Mouse (Mus musculus): ENCODE results near the gene Ap2a1. TPM values are rescaled to one million over a fixed set of nuclear protein-coding genes. Genes with fewer than 3 reads are reported as not detected.

The Ap2a1 gene
- polyA plus RNA-seq, 1 experiment from 2014 or later: 54.0 TPM

DNA sequence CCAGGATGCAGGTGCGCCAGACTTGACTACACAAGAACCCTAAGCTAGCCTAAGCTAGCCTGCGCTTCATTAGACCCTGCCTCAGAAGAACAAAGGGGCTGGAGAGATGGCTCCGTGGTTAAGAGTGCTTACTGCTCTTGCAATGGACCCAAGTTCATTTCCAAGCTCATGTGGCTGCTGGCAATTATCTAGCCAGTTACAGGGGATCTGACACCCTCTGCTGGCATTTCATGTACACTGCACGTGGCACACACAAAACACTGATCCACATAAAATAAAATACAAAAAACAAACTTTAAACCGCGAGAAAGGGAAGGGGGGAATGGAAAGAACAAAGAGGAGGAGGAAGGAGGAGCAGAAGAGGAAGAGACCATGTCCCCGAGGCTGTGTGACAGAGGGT, 28.9 kb upstream of the Ap2a1 start:
- Histone ChIP-seq H3K4me2 (ENCODE audit: low read length) (no peak overlapping the region), H3K36me3 (ENCODE audit: control insufficient read depth, insufficient read depth, low read length) (no peaks in the 10 kb centered on the region), H3K27ac (replicated peaks in 1 of 2; ENCODE audit: control insufficient read depth in 1 of 2, insufficient read depth in 1 of 2, low read depth in 2 of 2, low read length in 2 of 2) (no peak overlapping the region), H3K9ac (ENCODE audit: low read length) (no peak overlapping the region), H3K9me3 (ENCODE audit: control insufficient read depth, low read length) (no peaks in the 10 kb centered on the region), H3K27me3 (ENCODE audit: control insufficient read depth, insufficient read depth, low read length) (no peaks in the 10 kb centered on the region), H3K4me1 (ENCODE audit: control insufficient read depth in 2 of 2, insufficient read depth in 2 of 2, low read length in 2 of 2) (no peaks in the 10 kb centered on the region), H3K4me3 (ENCODE audit: control insufficient read depth in 1 of 2, insufficient read depth in 1 of 2, low read depth in 1 of 2, low read length in 2 of 2) (no peak overlapping the region)
- ATAC-seq (ENCODE audit: insufficient number of reproducible peaks, insufficient read depth, low FRiP score, low read depth): no peak
- WGBS: 49% methylated on average over 7 of the region's 7 CpGs

- no peaks in the 10 kb centered on the region for H3K36me3 ChIP-seq (ENCODE audit: control insufficient read depth, insufficient read depth, low read length)
- 68% methylated on average over 20 of the region's 20 CpGs for WGBS
- no peaks in the 10 kb centered on the region for H3K9me3 ChIP-seq (ENCODE audit: control insufficient read depth, low read length)
- peaks cover 0 to 2% of the 10 kb centered on the region in 2 experiments; a peak in 2 of 4 replicates for H3K4me1 ChIP-seq (ENCODE audit: control insufficient read depth in 2 of 2, insufficient read depth in 2 of 2, low read length in 2 of 2)
- no peaks in the 10 kb centered on the region for H3K27me3 ChIP-seq (ENCODE audit: control insufficient read depth, insufficient read depth, low read length)
- H3K4me3 ChIP-seq (ENCODE audit: control insufficient read depth in 1 of 2, insufficient read depth in 1 of 2, low read depth in 1 of 2, low read length in 2 of 2): no peak overlapping the region
- H3K9ac ChIP-seq (ENCODE audit: low read length): no peak overlapping the region
- H3K27ac ChIP-seq (replicated peaks in 1 of 2; ENCODE audit: control insufficient read depth in 1 of 2, insufficient read depth in 1 of 2, low read depth in 2 of 2, low read length in 2 of 2): no peak overlapping the region
- ATAC-seq (ENCODE audit: insufficient number of reproducible peaks, insufficient read depth, low FRiP score, low read depth): no peak
- H3K4me2 ChIP-seq (ENCODE audit: low read length): no peak overlapping the region
Observed at GRCm38 (mm10) chr7:44957183-44957835, 28.0 kb upstream of the Ap2a1 start.

DNA sequence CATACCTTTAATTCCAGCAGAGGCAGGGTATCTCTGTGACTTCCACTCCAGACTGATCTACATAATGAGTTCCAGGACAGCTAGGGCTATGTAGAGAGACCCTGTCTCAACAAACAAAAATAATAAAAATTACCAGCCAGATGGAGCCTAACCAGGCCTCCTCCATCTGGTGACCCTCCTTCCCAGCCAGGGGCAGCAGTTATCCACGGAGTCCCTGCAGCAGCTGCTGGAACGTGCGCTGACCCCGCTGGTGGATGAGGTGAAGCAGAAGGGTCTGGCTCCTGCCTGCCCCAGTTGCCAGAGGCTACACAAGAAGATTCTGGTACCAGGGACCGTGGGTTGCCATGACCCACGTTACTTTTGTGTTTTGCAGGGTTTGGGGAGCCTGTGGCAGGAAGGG, 27.0 kb upstream of the Ap2a1 start:
- H3K4me2 ChIP-seq (ENCODE audit: low read length): no peak overlapping the region
- no peak overlapping the region for H3K9ac ChIP-seq (ENCODE audit: low read length)
- 63% methylated on average over 6 of the region's 6 CpGs for WGBS
- H3K27ac ChIP-seq (replicated peaks in 1 of 2; ENCODE audit: control insufficient read depth in 1 of 2, insufficient read depth in 1 of 2, low read depth in 2 of 2, low read length in 2 of 2): no peak overlapping the region
- H3K27me3 ChIP-seq (ENCODE audit: control insufficient read depth, insufficient read depth, low read length): peaks cover 7% of the 10 kb centered on the region
- H3K4me3 ChIP-seq (ENCODE audit: control insufficient read depth in 1 of 2, insufficient read depth in 1 of 2, low read depth in 1 of 2, low read length in 2 of 2): no peak overlapping the region
- peaks cover 2 to 4% of the 10 kb centered on the region in 2 experiments; a peak in 3 of 4 replicates for H3K4me1 ChIP-seq (ENCODE audit: control insufficient read depth in 2 of 2, insufficient read depth in 2 of 2, low read length in 2 of 2)
- no peaks in the 10 kb centered on the region for H3K9me3 ChIP-seq (ENCODE audit: control insufficient read depth, low read length)
- H3K36me3 ChIP-seq (ENCODE audit: control insufficient read depth, insufficient read depth, low read length): no peaks in the 10 kb centered on the region
- ATAC-seq (ENCODE audit: insufficient number of reproducible peaks, insufficient read depth, low FRiP score, low read depth): no peak

GRCm38 (mm10) chr7:44955628-44956027, 26.3 kb upstream of the Ap2a1 start:
- Histone ChIP-seq H3K4me3 (ENCODE audit: control insufficient read depth in 1 of 2, insufficient read depth in 1 of 2, low read depth in 1 of 2, low read length in 2 of 2) (no peak overlapping the region), H3K9me3 (ENCODE audit: control insufficient read depth, low read length) (no peaks in the 10 kb centered on the region), H3K4me2 (ENCODE audit: low read length) (no peak overlapping the region), H3K4me1 (ENCODE audit: control insufficient read depth in 2 of 2, insufficient read depth in 2 of 2, low read length in 2 of 2) (peaks cover 2 to 4% of the 10 kb centered on the region in 2 experiments; a peak in 3 of 4 replicates), H3K36me3 (ENCODE audit: control insufficient read depth, insufficient read depth, low read length) (no peaks in the 10 kb centered on the region), H3K27me3 (ENCODE audit: control insufficient read depth, insufficient read depth, low read length) (peaks cover 13% of the 10 kb centered on the region), H3K9ac (ENCODE audit: low read length) (no peak overlapping the region), H3K27ac (replicated peaks in 1 of 2; ENCODE audit: control insufficient read depth in 1 of 2, insufficient read depth in 1 of 2, low read depth in 2 of 2, low read length in 2 of 2) (no peak overlapping the region)
- 46% methylated on average over 5 of the region's 5 CpGs for WGBS
- no peak for ATAC-seq (ENCODE audit: insufficient number of reproducible peaks, insufficient read depth, low FRiP score, low read depth)

DNA sequence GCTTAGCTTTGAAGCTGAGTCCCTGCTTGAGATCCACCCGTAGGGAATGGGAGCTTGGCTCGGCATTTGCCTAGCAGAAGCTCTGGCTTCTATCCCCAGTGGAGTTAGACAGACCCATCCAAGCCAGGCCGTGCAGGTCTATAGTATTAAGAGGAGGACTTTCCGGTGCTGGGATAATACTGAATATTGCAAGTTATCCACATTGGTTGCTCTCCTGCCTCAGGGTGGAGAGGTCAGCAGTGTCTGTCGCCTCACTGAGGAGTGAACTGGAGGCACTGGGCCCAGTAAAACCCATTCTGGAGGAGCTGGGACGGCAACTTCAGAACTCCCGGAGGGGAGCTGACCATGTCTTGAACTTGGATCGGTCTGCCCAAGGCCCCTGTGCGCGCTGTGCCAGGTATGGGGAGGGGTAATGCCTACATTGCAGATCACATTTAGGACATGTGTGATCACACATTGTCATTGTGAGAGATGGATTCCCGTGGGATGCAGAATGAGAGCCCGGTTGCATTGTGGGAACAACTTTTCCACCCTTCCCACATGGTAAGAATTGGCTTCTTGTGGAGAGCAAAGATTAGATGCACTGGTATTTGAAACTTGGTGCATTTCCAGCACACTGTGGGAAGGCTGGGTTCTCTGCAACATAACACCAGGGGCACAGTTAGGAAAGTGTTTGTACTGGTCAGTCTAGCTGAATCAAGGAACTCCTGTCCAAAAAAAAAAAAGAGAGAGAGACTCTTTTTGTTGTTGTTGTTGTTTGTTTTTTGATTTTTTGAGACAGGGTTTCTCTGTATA, 25.0 kb upstream of the Ap2a1 start:
- H3K27me3 ChIP-seq (ENCODE audit: control insufficient read depth, insufficient read depth, low read length): peaks cover 22% of the 10 kb centered on the region
- WGBS: 77% methylated on average over 12 of the region's 12 CpGs
- no peaks in the 10 kb centered on the region for H3K36me3 ChIP-seq (ENCODE audit: control insufficient read depth, insufficient read depth, low read length)
- no peak overlapping the region for H3K27ac ChIP-seq (replicated peaks in 1 of 2; ENCODE audit: control insufficient read depth in 1 of 2, insufficient read depth in 1 of 2, low read depth in 2 of 2, low read length in 2 of 2)
- no peaks in the 10 kb centered on the region for H3K9me3 ChIP-seq (ENCODE audit: control insufficient read depth, low read length)
- no peak for ATAC-seq (ENCODE audit: insufficient number of reproducible peaks, insufficient read depth, low FRiP score, low read depth)
- no peak overlapping the region for H3K4me3 ChIP-seq (ENCODE audit: control insufficient read depth in 1 of 2, insufficient read depth in 1 of 2, low read depth in 1 of 2, low read length in 2 of 2)
- peaks cover 2 to 4% of the 10 kb centered on the region in 2 experiments; a peak in 3 of 4 replicates for H3K4me1 ChIP-seq (ENCODE audit: control insufficient read depth in 2 of 2, insufficient read depth in 2 of 2, low read length in 2 of 2)
- H3K9ac ChIP-seq (ENCODE audit: low read length): no peak overlapping the region
- no peak overlapping the region for H3K4me2 ChIP-seq (ENCODE audit: low read length)

DNA sequence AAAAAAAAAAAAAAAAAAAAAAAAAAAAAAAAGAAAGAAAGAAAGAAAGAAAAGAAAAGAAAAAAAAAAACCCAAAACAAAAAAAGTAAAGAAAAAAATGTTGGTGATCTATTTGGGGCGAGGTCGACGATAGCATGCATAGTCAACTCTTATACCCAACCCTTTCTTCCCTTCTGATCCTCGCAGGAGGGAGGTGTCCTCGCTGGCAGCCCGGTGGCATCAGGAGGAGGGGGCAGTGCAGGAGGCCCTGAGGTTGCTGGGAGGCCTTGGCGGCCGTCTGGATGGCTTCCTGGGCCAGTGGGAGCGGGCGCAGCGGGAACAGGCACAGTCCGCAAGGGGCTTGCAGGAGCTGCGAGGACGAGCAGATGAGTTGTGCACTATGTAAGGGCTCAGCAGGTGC, 24.3 kb upstream of the Ap2a1 start:
- Histone ChIP-seq H3K4me1 (ENCODE audit: control insufficient read depth in 2 of 2, insufficient read depth in 2 of 2, low read length in 2 of 2) (peaks cover 2 to 4% of the 10 kb centered on the region in 2 experiments; a peak in 3 of 4 replicates), H3K4me2 (ENCODE audit: low read length) (no peak overlapping the region), H3K9ac (ENCODE audit: low read length) (no peak overlapping the region), H3K36me3 (ENCODE audit: control insufficient read depth, insufficient read depth, low read length) (no peaks in the 10 kb centered on the region), H3K27me3 (ENCODE audit: control insufficient read depth, insufficient read depth, low read length) (peaks cover 27% of the 10 kb centered on the region), H3K27ac (replicated peaks in 1 of 2; ENCODE audit: control insufficient read depth in 1 of 2, insufficient read depth in 1 of 2, low read depth in 2 of 2, low read length in 2 of 2) (no peak overlapping the region), H3K9me3 (ENCODE audit: control insufficient read depth, low read length) (no peaks in the 10 kb centered on the region), H3K4me3 (ENCODE audit: control insufficient read depth in 1 of 2, insufficient read depth in 1 of 2, low read depth in 1 of 2, low read length in 2 of 2) (no peak overlapping the region)
- WGBS: 52% methylated on average over 14 of the region's 14 CpGs
- no peak for ATAC-seq (ENCODE audit: insufficient number of reproducible peaks, insufficient read depth, low FRiP score, low read depth)

GRCm38 (mm10) chr7:44952611-44953306, 23.5 kb upstream of the Ap2a1 start:
- Histone ChIP-seq H3K9me3 (ENCODE audit: control insufficient read depth, low read length) (no peaks in the 10 kb centered on the region), H3K27me3 (ENCODE audit: control insufficient read depth, insufficient read depth, low read length) (peaks cover 30% of the 10 kb centered on the region), H3K4me1 (ENCODE audit: control insufficient read depth in 2 of 2, insufficient read depth in 2 of 2, low read length in 2 of 2) (peaks cover 2 to 4% of the 10 kb centered on the region in 2 experiments; a peak in 3 of 4 replicates), H3K27ac (replicated peaks in 1 of 2; ENCODE audit: control insufficient read depth in 1 of 2, insufficient read depth in 1 of 2, low read depth in 2 of 2, low read length in 2 of 2) (peak overlapping the region; percentile 13 to 60; a peak in 3 of 4 replicates), H3K36me3 (ENCODE audit: control insufficient read depth, insufficient read depth, low read length) (no peaks in the 10 kb centered on the region), H3K9ac (ENCODE audit: low read length) (peak overlapping the region; percentile 73), H3K4me3 (ENCODE audit: control insufficient read depth in 1 of 2, insufficient read depth in 1 of 2, low read depth in 1 of 2, low read length in 2 of 2) (peak overlapping the region; percentile 55 to 56), H3K4me2 (ENCODE audit: low read length) (peak overlapping the region; percentile 96)
- ATAC-seq (ENCODE audit: insufficient number of reproducible peaks, insufficient read depth, low FRiP score, low read depth): peak; percentile 88
- 7% methylated on average over 24 of the region's 24 CpGs for WGBS
